Mouse (Mus musculus) brain, embryonic 14.5 days (tissue): ENCODE results near the gene Ostc.

Experiments used
- CTCF ChIP-seq: fragments of 200-500 bp; IDR thresholded peaks from 2 replicates; pipeline ENCODE4 v1.5.1; 2012; ENCODE audit warnings: inconsistent platforms, mild to moderate bottlenecking, moderate library complexity, borderline replicate concordance; ENCODE audit not compliant: insufficient read depth, insufficient read length; ENCODE audit errors: extremely low read depth
- POLR2A ChIP-seq: fragments of 200-500 bp; IDR thresholded peaks from 2 replicates; pipeline ENCODE4 v1.6.1; 2012; ENCODE audit warnings: mild to moderate bottlenecking, inconsistent platforms, borderline replicate concordance; ENCODE audit not compliant: poor library complexity, insufficient read depth, insufficient read length, severe bottlenecking; ENCODE audit errors: extremely low read depth

DNA sequence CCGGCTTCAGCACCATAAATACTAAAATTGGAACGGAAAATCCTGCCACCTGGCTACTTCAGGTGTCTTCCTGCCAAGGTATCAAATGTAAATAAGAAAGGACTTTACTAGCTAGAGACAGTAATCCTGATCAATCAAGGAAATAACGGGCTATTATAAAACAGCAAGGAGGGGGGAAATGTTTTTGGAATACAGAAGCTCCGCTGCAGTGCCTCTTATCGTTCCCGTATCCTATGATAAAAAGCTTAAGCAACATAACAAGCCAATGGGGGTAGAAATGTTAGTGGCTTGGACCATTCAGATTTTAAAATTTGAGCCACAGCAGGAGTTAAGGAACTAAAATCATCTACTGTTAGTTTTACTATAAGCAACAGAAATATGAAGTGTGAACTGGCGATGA lies 859 bp upstream of the Ostc start:
- TF ChIP-seq CTCF (no peak), POLR2A (no peak)
